Mouse (Mus musculus) adrenal gland, adult 2 months (tissue): ENCODE results near the gene Xylt1. TPM values are rescaled to one million over a fixed set of nuclear protein-coding genes. Genes with fewer than 3 reads are reported as not detected.
A peak's percentile ranks its signal among the peaks of the same experiment; 100 is the strongest.

Experiments
- DNase-seq: peaks from one replicate; pipeline ENCODE4 v3.0.0; 2021
- polyA plus RNA-seq: library from polyadenylated mRNA; depleted of rRNA; stranded (reverse); fragments of >200 nt; gene quantifications from 2 replicates; pipeline ENCODE4 v1.2.3, GENCODE M21; 2012
- total RNA-seq, 2 experiments: library from RNA; stranded (reverse); gene quantifications; 2 replicates each; pipeline ENCODE4 v1.2.3; 2021

Gene Xylt1
- total and polyA plus RNA-seq, 3 experiments: 1.4 to 8.2 (median 6.3) TPM

GRCm38 (mm10) chr7:117614346-117614745 is 233.6 kb downstream of the Xylt1 start:
- DNase-seq: no peak

GRCm38 (mm10) chr7:117614851-117615250 is 234.1 kb downstream of the Xylt1 start:
- DNase-seq: no peak

- DNase-seq: no peak
Observed at GRCm38 (mm10) chr7:117616277-117616676, 235.5 kb downstream of the Xylt1 start.

GRCm38 (mm10) chr7:117618715-117619150 is 238.0 kb downstream of the Xylt1 start:
- DNase-seq: no peak

- DNase-seq: no peak
Observed at GRCm38 (mm10) chr7:117621566-117621965, 240.8 kb downstream of the Xylt1 start.

GRCm38 (mm10) chr7:117622769-117623168 is 242.0 kb downstream of the Xylt1 start:
- DNase-seq: peak; percentile 36

GRCm38 (mm10) chr7:117628791-117629190 is 248.0 kb downstream of the Xylt1 start:
- DNase-seq: no peak

- DNase-seq: peak; percentile 37
Observed at GRCm38 (mm10) chr7:117630657-117631056, 249.9 kb downstream of the Xylt1 start.

- no peak for DNase-seq
Observed at GRCm38 (mm10) chr7:117635584-117635983, 254.8 kb downstream of the Xylt1 start.

GRCm38 (mm10) chr7:117636713-117637112 is 255.9 kb downstream of the Xylt1 start:
- DNase-seq: no peak

- no peak for DNase-seq
Observed at GRCm38 (mm10) chr7:117637997-117638396, 257.2 kb downstream of the Xylt1 start.

- DNase-seq: no peak
Observed at GRCm38 (mm10) chr7:117652637-117653036, 271.9 kb downstream of the Xylt1 start.

GRCm38 (mm10) chr7:117655732-117656131 is 275.0 kb downstream of the Xylt1 start:
- no peak for DNase-seq

- DNase-seq: no peak
Observed at GRCm38 (mm10) chr7:117658180-117658579, 277.4 kb downstream of the Xylt1 start.

- no peak for DNase-seq
Observed at GRCm38 (mm10) chr7:117658739-117659138, 278.0 kb downstream of the Xylt1 start.

GRCm38 (mm10) chr7:117667286-117667685 is 286.5 kb downstream of the Xylt1 start:
- no peak for DNase-seq

GRCm38 (mm10) chr7:117668226-117668625 is 287.4 kb downstream of the Xylt1 start:
- DNase-seq: no peak

- no peak for DNase-seq
Observed at GRCm38 (mm10) chr7:117672121-117672591, 291.4 kb downstream of the Xylt1 start.

- DNase-seq: no peak
Observed at GRCm38 (mm10) chr7:117686120-117686996, 305.6 kb downstream of the Xylt1 start.

- no peak for DNase-seq
Observed at GRCm38 (mm10) chr7:117686997-117687302, 306.2 kb downstream of the Xylt1 start.

GRCm38 (mm10) chr7:117695612-117696011 is 314.8 kb downstream of the Xylt1 start:
- peak; percentile 34 for DNase-seq

- DNase-seq: no peak
Observed at GRCm38 (mm10) chr7:117697681-117698080, 316.9 kb downstream of the Xylt1 start.

GRCm38 (mm10) chr7:117698551-117699114 is 317.9 kb downstream of the Xylt1 start:
- DNase-seq: no peak
